Mouse (Mus musculus): Measurements from ENCODE around the gene Timm8b. TPM values are rescaled to one million over a fixed set of nuclear protein-coding genes. Genes with fewer than 3 reads are reported as not detected.
"Not testable (repeated sequence)": the region's sequence is repeated elsewhere in the genome, so short reads cannot be mapped to it uniquely, and the experiment has no call there.

The Timm8b gene
- total RNA-seq, 2 experiments from 2014 or later, result 134 to 149 TPM

DNA sequence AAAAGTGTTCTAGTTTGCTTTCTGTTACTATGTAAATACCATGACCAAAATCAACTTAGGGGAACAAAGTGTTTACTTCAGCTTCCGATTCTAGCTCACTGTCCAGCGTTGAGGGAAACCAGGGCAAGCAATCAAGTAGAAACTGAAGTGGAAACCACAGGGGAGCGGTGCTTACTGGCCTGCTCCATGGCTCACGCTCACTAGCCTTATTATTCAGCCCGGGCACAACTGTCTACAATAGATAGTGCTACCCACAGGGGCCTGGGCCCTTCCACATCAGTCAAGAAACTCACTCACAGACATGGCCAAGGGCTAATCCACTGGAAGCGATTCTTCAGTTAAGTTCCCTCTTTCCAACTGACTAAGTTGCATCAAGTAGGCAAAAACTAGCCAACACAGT lies 2.2 kb upstream of the Timm8b start:
- no peak for DNase-seq (ENCODE audit: low spot score in 2 of 2)

DNA sequence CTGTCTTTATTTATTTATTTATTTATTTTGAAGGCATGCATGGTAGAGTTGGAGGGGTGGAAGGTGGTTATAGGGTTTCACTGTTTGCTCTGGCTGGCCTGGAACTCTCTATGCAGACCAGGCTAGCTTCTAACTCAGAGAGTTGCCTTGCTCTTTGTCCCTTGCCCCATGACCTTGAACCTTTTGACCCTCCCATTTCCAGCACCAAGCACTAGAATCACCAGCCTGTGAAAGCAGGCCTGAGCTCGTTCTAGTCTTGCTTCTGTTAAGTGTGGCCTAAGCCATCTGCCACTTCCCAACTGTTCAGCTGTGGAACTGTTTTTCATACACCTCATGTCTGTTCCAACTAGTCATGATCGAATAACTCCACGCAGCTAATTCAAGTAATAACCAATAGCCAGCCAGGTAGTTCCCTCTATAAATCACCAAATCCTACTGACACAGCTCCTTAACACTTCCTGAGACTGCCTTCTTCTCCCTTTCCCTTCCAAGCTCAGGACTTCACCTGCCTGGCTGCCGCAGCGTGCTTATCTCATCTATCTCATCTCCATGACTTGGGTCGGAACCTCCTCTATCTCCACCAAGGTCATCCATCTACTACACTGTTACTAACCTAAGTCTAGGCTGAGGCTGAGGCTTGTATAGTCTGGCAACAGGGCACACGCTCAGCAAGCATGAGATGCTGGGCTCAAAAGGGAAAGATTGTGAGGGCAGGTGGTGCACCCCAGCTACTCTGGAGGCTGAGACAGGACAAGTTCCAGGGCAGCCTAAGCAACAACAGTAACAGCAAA lies 1.5 kb upstream of the Timm8b start:
- no peak for DNase-seq (ENCODE audit: low spot score in 2 of 2)

DNA sequence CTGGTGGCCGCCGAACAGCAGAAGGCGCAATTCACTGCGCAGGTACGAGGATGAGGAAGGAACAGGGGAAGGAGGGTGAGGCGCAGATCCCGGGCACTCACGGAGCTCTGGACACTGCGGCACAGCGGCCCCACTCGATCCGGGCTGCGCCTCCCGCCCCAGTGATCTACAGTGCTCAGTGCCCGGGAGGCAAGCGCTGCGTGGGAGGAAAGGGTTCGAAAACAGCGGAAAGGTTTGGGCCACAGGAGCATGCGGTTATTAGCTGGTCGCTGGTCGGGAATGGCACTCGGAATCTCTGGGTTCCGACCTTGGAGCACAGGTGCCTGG lies 251 bp downstream of the Timm8b start:
- DNase-seq (ENCODE audit: low spot score in 2 of 2), result no peak

DNA sequence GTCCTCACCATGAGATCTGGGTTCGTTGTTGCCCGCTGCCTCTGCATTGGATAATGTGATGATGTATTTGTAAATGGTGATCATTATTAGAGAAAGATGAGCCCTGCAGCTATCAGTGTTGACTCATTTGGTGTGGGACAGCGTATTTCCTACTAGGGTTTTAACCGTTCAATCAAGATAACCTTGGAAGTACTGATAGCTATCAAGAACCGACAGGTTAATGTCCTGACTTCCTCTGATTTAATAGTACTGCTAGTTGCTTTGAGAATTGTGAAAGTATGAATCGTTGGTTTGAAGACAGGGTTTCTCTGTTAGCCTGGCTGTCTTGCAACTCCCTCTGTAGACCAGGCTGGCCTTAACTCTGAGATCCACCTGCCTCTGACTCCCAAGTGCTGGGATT lies 628 bp downstream of the Timm8b start:
- no peak for DNase-seq (ENCODE audit: low spot score in 2 of 2)

DNA sequence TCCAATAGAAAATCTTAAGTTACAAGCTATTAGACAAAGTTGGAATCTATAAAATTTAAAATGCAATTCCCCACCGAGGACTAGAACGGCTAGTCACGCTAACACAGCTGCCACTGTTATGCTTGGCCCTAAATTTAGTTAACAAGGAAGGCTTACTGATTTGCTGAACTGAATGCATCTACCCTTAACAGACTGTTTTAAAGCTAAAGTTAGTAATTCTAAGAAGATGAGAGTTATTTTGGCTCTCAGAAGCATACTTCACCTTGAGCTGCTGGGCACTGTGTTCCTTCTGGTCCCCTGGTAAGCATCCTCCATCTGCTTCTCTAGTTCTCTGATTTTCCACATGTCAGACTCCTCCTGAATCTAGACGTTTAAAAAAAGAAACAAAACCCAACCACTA lies 8.4 kb downstream of the Timm8b start:
- no peak for DNase-seq (ENCODE audit: low spot score in 2 of 2)

DNA sequence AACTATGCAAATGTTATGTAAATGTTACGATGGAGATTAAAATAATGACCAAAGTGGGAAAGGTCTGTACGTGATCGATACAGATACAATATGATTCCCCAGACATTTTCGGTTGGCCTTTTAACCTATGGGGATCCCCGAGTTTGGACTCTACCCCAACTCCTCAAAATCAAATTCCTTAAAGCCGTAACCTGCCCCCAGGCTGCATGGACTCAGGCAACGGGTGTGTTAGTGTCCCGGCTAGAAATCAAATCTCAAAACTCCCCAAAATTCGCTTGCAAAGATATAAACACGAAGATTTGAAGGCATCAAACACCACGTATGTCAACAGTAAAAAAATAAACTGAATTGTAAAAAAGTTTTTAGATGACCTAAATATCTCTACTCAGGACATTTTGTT lies 12.5 kb downstream of the Timm8b start:
- no peak for DNase-seq (ENCODE audit: low spot score in 2 of 2)

DNA sequence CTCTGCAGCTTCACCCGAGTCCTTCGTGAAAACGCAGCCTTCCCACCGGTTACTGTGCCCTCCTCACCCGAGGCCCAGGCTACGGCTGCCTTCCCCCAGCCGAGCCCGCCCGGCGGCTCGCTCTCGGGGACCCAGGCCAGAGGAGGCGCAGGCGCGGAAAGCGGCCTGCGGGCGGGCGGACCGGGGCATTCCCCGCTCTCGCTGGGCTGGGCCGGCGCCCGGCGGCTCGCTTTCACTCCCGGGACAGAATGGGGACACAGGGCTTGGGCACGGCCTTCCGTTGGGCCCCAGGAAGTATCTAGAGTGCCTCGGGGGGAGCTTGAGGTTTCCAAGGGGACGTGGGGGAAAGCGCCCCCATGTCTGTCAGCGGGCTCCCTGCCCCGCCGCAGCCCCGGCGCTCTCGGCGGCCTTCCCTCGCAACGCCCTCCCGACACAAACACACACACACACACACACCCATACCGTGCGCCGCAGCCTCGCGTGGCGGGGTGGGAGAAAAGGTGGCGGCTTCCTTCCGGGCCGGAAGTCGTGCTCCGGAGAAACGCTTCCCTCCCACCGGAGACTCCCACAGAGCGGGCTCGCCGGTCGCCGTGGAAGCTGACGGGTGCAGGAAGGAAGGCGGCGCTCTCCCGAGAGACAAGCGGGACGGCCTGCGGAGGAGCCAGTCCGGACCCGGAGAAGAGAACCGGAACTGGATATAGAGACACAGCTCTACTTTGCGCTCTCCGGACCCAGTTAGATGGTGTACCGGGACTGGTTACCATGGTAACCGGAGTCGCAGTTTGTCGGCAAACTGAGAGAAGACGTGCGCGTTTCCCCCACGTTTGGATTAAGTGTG lies 13.3 kb downstream of the Timm8b start, which contains the start of the genes Pih1d2 and Nkapd1:
TSS of gene Pih1d2 (plus strand) at position 556 of the 838 bp plus-strand sequence.
TSS of gene Nkapd1 (minus strand) at position 699 of the 838 bp plus-strand sequence.
- DNase-seq (ENCODE audit: low spot score in 2 of 2), result peak; percentile 68 to 81

DNA sequence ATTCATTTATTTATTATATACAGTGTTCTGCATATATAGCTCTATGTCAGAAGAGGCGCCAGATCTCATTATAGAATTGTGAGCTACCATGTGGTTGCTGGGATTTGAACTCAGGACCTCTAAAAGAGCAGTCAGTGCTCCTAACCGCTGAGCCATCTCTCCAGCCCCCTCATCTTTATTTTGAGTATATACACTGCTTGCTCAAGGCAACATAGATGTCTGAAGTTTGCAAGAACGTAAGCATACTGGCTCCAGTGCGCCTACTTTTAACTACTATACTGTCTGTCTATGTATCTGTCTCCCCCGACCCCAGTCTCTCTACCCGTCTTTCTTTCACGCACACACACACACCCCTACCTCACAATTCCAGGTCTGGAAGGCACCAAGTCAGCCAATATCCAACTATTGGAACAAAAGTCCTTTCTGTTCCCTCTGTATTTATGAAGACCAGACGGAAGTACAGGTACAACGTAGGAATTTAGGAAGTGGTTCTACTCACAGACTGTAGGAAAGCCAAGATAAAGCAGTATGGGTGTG lies 14.2 kb downstream of the Timm8b start:
- no peak for DNase-seq (ENCODE audit: low spot score in 2 of 2)

DNA sequence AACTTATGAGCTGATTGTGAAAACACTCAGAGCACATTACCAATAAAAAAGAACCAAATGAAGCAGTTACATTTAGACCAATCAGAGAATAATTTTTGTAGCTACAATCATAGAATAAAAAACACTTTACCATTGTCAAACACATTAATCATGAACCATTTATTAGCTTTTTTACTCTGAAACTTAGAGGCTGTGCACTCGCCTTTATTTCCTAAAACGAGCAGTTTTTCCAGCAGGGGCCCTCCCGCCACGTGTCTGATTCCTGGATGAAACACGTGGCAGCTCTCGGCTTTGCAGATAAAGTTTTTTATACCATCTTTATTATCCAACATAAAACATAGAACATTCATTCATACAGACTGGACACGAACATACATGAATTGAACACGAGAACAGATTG lies 27.2 kb downstream of the Timm8b start:
- DNase-seq (ENCODE audit: low spot score in 2 of 2), result not testable (repeated sequence)

DNA sequence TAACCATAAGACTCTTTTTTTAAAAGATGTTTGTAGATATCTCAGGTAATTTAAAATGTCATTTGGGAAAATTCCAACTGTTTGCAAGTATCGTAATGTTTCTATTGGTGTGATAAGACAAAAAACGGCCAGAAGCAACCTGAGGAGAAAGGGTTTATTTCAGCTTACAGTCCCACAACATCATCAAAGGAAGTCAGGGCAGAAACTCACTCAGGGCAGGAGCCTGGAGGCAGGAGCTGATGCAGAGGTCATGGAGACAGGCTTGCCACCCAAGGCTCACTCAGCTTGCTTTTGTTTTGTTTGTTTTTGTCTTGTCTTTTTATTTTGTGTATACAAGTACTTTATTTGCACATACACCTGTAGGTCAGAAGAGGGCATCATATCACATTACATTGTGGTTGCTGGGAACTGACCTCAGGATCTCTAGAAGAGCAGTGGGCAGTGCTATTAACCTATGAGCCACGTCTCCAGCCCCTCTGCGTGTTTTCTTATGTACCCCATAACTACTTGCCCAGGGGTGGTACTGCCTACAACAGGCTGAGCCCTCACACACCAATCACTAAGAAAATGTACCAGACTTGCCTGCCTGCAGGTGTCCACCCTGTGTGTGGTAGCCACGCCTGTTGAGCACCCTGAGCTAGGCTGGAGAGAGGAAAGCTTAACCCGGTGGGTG lies 28.4 kb downstream of the Timm8b start:
- DNase-seq (ENCODE audit: low spot score in 2 of 2), result no peak

DNA sequence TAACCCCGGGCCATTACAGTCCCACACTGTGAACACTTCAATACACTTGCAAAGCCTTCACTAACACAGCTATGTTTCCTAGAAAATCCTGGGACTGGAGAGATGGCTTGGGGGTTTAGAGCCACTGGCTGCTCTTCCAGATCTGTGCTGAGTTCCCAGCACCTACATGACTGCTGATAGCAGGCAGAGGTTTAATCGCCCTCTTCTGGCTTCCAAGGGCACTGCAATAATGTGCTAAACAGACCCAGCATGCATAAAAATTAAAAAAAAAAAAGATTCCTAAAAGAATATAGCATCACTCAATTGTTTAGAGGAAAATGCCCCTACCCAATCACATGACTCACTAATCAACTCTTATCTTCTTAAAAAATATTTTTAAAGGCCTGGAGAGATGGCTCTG lies 29.3 kb downstream of the Timm8b start:
- DNase-seq (ENCODE audit: low spot score in 2 of 2), result no peak

DNA sequence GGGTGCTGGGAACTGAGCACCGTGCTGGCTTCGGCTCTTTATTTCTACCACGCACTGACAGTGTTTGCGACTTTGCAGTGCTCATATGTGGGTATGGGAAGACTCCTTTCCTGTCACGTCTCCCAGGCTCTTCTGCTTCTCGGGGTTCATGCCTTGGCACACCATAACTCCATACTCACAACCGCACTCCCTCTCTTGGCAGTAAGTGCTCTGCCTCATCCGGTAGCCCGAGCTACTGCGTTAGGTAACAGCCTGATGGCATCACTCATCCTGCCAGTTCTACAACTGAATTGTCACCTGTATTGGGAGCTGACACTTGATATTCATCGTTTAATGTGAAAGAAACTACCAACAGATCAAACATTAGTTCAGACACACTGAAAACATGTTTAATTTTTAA lies 30.6 kb downstream of the Timm8b start:
- no peak for DNase-seq (ENCODE audit: low spot score in 2 of 2)

DNA sequence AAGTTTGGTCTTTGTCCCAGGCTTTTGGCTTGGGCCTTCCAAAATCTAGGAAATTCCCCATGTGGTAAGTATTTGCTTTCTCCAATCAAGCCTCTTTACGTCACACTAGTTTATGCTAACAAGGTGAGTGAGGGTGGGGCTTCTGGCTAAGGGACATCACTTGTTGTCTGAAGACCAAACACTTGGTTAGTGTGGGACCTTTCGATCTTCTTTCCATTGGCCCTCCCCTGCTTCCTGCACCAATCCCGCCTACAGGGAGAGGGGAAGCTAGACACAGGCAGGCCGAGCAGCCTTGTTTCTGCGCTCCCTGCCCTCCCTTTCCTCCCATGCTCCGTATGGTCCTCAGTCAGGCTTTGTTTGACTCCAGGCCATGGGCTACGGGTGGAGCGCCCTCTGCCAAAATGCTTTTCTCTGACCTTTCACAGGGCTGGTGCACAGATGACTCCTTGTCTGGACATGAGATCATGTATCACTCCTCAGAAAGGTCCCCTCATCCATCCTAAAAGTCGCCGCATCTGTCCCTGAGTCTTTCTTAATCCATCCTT lies 43.2 kb downstream of the Timm8b start:
- no peak for DNase-seq (ENCODE audit: low spot score in 2 of 2)

DNA sequence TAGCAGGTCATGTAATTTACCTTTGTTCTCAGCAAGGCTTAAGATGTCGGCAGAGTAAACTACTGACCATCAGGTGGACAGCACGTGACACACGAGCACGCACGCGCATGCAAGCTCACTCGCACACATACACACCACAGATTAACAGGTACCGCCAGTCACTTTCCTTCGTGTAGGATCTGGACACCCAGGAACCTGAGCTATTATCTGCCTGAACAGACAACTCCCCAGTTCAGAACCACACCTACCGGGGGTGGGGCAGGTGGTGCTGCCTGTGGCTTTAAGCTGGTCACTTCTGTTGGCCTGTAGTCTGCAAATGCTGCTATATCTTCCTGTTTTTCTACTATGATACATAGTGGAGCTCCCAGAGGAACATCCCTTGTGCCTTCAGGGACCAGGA lies 46.8 kb downstream of the Timm8b start:
- no peak for DNase-seq (ENCODE audit: low spot score in 2 of 2)

Other genes starting within 250 kb of the Timm8b start
- 1 to 10 TPM in 1 of 2 experiments, under 1 TPM in 1; 0.25 to 3.2 TPM for gene Plet1, start 109.4 kb upstream of the Timm8b start, total RNA-seq (2021)
- gene Pts, start 75.2 kb upstream of the Timm8b start, total RNA-seq (2021), result 10 to 100 TPM; 71.9 to 77.2 TPM
- gene Il18, start 49.1 kb upstream of the Timm8b start, total RNA-seq (2021), result 1 to 10 TPM; 5.6 to 6.3 TPM
- gene Bco2, start 48.7 kb upstream of the Timm8b start, total RNA-seq (2021), result 1 to 10 TPM; 2.3 to 4.1 TPM
- not detected for gene Tex12, start 42.6 kb upstream of the Timm8b start, total RNA-seq (2021)
- 100 to 1,000 TPM; 252 to 272 TPM for gene Sdhd, start 98 bp upstream of the Timm8b start, total RNA-seq (2021)
- gene Pih1d2, start 13.4 kb downstream of the Timm8b start, total RNA-seq (2021), result 1 to 10 TPM; 2.9 to 3.7 TPM
- gene Nkapd1, start 13.6 kb downstream of the Timm8b start, total RNA-seq (2021), result 10 to 100 TPM; 36.8 to 38.8 TPM
- gene Dlat, start 55.9 kb downstream of the Timm8b start, total RNA-seq (2021), result 100 to 1,000 TPM; 117 to 122 TPM
- 10 to 100 TPM; 16.0 to 19.7 TPM for gene Dixdc1, start 135.6 kb downstream of the Timm8b start, total RNA-seq (2021)
- gene 2310030G06Rik, start 142.6 kb downstream of the Timm8b start, total RNA-seq (2021), result 10 to 100 TPM; 11.2 to 11.4 TPM
- 10 to 100 TPM; 47.8 to 84.1 TPM for gene Cryab, start 147.4 kb downstream of the Timm8b start, total RNA-seq (2021)
- 1 to 10 TPM; 4.8 to 7.6 TPM for gene Hspb2, start 148.4 kb downstream of the Timm8b start, total RNA-seq (2021)
- gene Fdxacb1, start 164.3 kb downstream of the Timm8b start, total RNA-seq (2021), result 1 to 10 TPM; 8.2 to 9.7 TPM
- gene Alg9, start 171.1 kb downstream of the Timm8b start, total RNA-seq (2021), result 10 to 100 TPM; 21.4 to 22.5 TPM
- 10 to 100 TPM; 35.5 to 36.5 TPM for gene 1110032A03Rik, start 171.6 kb downstream of the Timm8b start, total RNA-seq (2021)
- gene Ppp2r1b, start 241.4 kb downstream of the Timm8b start, total RNA-seq (2021), result 10 to 100 TPM; 35.8 to 35.9 TPM

All from adrenal gland, postnatal 4 days (tissue).